Mouse (Mus musculus) E14TG2a.4 (cell line): ENCODE data around the gene Dazl.

Source experiments
- CTCF ChIP-seq: conservative IDR thresholded peaks from 2 replicates; pipeline ENCODE4 v1.5.1; 2014; ENCODE audit warnings: low read length
- POU5F1 ChIP-seq: IDR thresholded peaks from 2 replicates; pipeline ENCODE4 v1.6.1; 2014; ENCODE audit warnings: low read length, borderline replicate concordance

- TF ChIP-seq CTCF (no peak), POU5F1 (no peak)
These were observed 8.6 kb downstream of the Dazl start for GRCm38 (mm10) chr17:50284845-50285244.
